21 mouse cellular contexts compared by ENCODE assay signal in genomic region chr19:30948202-30948601, GRCm38 (mm10).
"Had no signal": no experiment of that assay in that cellular context is flagged by ENCODE, and none has a peak within 500 bp of the region (broad histone marks: within the 10 kb centered on the region; RNA-seq: fewer than 3 reads in every experiment).

No protein-coding gene starts in this region.

- H3K4me3 ChIP-seq: intestine, embryonic 15.5 days; layer of hippocampus, adult 2 months; left cerebral cortex, adult 2 months; liver, embryonic 13.5 days; midbrain, embryonic 12.5 days; myocyte; neural tube, embryonic 13.5 days; stomach, embryonic 15.5 days had no signal

- ATAC-seq: intestine, embryonic 15.5 days; midbrain, embryonic 16.5 days had no signal

- H3K9me3 ChIP-seq: intestine, embryonic 15.5 days; liver, embryonic 13.5 days; midbrain, embryonic 12.5 days; neural tube, embryonic 13.5 days; stomach, embryonic 15.5 days had no signal

- H3K27ac ChIP-seq: intestine, embryonic 15.5 days; layer of hippocampus, adult 2 months; left cerebral cortex, adult 2 months; liver, embryonic 13.5 days; midbrain, embryonic 12.5 days; neural tube, embryonic 13.5 days; stomach, embryonic 15.5 days had no signal

- H3K4me2 ChIP-seq: intestine, embryonic 15.5 days; liver, embryonic 13.5 days; midbrain, embryonic 12.5 days; neural tube, embryonic 13.5 days; stomach, embryonic 15.5 days had no signal

- H3K4me1 ChIP-seq: intestine, embryonic 15.5 days; liver, embryonic 13.5 days; midbrain, embryonic 12.5 days; stomach, embryonic 15.5 days had no signal

- H3K9ac ChIP-seq: intestine, embryonic 15.5 days; liver, embryonic 13.5 days; midbrain, embryonic 12.5 days; neural tube, embryonic 13.5 days; stomach, embryonic 15.5 days had no signal

- H3K36me3 ChIP-seq: intestine, embryonic 15.5 days; liver, embryonic 13.5 days; midbrain, embryonic 12.5 days; neural tube, embryonic 13.5 days; stomach, embryonic 15.5 days had no signal

- H3K27me3 ChIP-seq: intestine, embryonic 15.5 days; liver, embryonic 13.5 days; midbrain, embryonic 12.5 days; neural tube, embryonic 13.5 days; stomach, embryonic 15.5 days had no signal

- DNase-seq: kidney, adult 18-20 months; kidney, postnatal 14 days; layer of hippocampus, adult 9-11 months; layer of hippocampus, postnatal 36 days; left cerebral cortex, postnatal 4 days; liver, embryonic 13.5 days; lung, adult 2 months; lung, postnatal 14 days; lung, postnatal 4 days; retina, postnatal 1 day; right cerebral cortex, postnatal 25 days; spleen, adult 18-20 months; thymus, postnatal 25 days had no signal
